Mouse (Mus musculus) thymus, adult 2 months (tissue): ENCODE results near the gene Tanc1. TPM values are rescaled to one million over a fixed set of nuclear protein-coding genes. Genes with fewer than 3 reads are reported as not detected.

Source experiments
- DNase-seq: peaks from one replicate; pipeline ENCODE4 v3.0.0; 2021
- H3K27ac ChIP-seq: fragments of 200-500 bp; 2 replicates; pipeline ENCODE4 v1.5.1; 2012; ENCODE audit warnings: low read length, control low read depth; ENCODE audit not compliant: control insufficient read depth, insufficient read depth
- H3K27me3 ChIP-seq: fragments of 200-500 bp; 2 replicates; pipeline ENCODE4 v1.6.1; 2012; ENCODE audit warnings: mild to moderate bottlenecking, low read length, moderate library complexity, mixed read lengths; ENCODE audit not compliant: control insufficient read depth, insufficient read depth
- H3K36me3 ChIP-seq: fragments of 200-500 bp; 2 replicates; pipeline ENCODE4 v1.6.1; 2012; ENCODE audit warnings: mild to moderate bottlenecking, low read length, moderate library complexity; ENCODE audit not compliant: control insufficient read depth, insufficient read depth
- H3K4me1 ChIP-seq: fragments of 200-500 bp; replicated peaks from 2 replicates; pipeline ENCODE4 v1.6.1; 2012; ENCODE audit warnings: low read length; ENCODE audit not compliant: control insufficient read depth, insufficient read depth
- H3K4me3 ChIP-seq: fragments of 200-500 bp; 2 replicates; pipeline ENCODE4 v1.5.1; 2012; ENCODE audit warnings: mild to moderate bottlenecking, low read length, control low read depth, moderate library complexity; ENCODE audit not compliant: control insufficient read depth, insufficient read depth
- CTCF ChIP-seq: fragments of 200-500 bp; IDR thresholded peaks from 2 replicates; pipeline ENCODE4 v1.5.1; 2012; ENCODE audit warnings: mild to moderate bottlenecking, control low read depth, low read length, moderate library complexity, borderline replicate concordance; ENCODE audit not compliant: control insufficient read depth, poor library complexity, insufficient read depth; ENCODE audit errors: extremely low read depth
- POLR2A ChIP-seq: fragments of 200-500 bp; IDR thresholded peaks from 2 replicates; pipeline ENCODE4 v1.6.1; 2012; ENCODE audit warnings: mild to moderate bottlenecking, low read length, control low read depth, moderate library complexity; ENCODE audit not compliant: control insufficient read depth, poor library complexity, insufficient read depth; ENCODE audit errors: extremely low read depth
- WGBS: fragments of 180-500 bp; shearing (Covaris S2); methylation state at CpG from one replicate; pipeline ENCODE4 v1.1.7; 2018; 5-methylcytosine and 5-hydroxymethylcytosine counted together
- polyA plus RNA-seq: library from polyadenylated mRNA; depleted of rRNA; stranded (reverse); fragments of >200 nt; gene quantifications from 2 replicates; pipeline ENCODE4 v1.2.3, GENCODE M21; 2012

Gene Tanc1
- polyA plus RNA-seq, 1 experiment = 7.3 TPM

DNA sequence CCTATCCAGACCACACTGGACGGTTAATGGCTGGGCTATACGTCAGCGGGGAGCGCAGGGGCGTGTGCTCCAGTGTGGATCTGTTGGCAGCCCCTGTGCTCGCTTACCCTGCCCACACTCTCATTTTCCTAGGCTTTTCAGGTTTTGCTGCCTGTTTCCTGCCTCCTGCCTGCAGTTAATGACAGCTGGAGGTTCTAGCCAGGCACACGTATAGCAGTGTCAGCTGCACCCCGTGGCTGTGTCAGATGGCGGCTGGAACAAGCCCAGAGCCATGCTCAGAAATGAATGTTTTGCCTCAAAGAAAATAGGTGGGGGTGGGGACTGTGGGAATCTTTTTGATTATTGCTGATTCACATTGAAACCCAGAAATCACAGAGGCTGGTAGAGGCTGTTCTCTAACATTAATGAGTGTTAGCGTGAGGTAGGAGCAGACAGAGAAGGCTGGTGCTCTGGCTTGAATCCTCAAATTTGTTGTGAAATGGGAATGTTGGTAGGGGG lies 124.6 kb downstream of the Tanc1 start:
- no peak for DNase-seq
- Histone ChIP-seq H3K4me3 (no peak overlapping the region), H3K4me1 (no peaks in the 10 kb centered on the region), H3K36me3 (no peaks in the 10 kb centered on the region), H3K27me3 (no peaks in the 10 kb centered on the region), H3K27ac (no peak overlapping the region)
- TF ChIP-seq POLR2A (no peak), CTCF (no peak)
- 76% methylated on average over 10 of the region's 10 CpGs for WGBS

DNA sequence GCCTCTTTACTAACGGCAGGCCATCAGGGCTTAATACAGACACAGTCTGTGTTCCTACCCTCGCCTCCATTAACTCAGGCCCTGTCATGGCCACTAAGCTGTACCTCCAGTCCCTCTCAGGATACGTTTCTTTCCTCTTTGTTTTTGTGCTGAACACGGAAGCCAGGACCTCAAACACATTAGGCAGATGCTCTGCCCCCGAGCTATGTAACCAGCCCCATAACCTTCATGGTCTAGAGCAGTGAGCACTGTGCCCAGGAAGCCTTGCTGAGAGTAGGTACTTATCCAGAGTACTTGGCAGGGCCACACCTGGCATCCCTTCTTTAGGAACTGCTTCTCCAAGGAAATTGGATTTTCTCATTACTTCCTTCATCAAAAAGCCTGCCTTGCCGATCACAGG lies 125.5 kb downstream of the Tanc1 start:
- Histone ChIP-seq H3K27ac (no peak overlapping the region), H3K36me3 (no peaks in the 10 kb centered on the region), H3K27me3 (no peaks in the 10 kb centered on the region), H3K4me3 (no peak overlapping the region), H3K4me1 (no peaks in the 10 kb centered on the region)
- no peak for DNase-seq
- TF ChIP-seq CTCF (no peak), POLR2A (no peak)
- WGBS = 95% methylated on average over 6 of the region's 6 CpGs

DNA sequence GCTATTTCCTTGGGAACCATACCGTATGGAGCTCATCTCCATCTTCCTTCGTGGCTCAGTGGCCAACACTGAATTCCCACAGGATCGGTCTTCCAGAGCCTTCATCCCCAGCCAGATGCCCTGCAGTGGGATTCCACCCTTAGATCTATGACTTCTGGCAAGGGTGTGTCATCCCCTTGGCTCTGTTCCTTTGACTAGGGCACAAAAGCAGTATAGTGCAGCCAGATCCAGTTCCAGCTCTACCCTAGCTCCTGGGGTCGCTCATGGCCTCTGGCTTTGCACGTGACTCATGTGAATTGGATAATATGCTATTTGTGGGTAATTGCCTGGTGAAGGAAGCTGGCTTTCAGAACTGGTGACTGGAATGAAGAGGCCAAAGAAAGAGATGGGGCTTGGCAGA lies 126.5 kb downstream of the Tanc1 start:
- WGBS = 90% methylated on average over 5 of the region's 5 CpGs
- H3K27me3 ChIP-seq = no peaks in the 10 kb centered on the region
- no peaks in the 10 kb centered on the region for H3K36me3 ChIP-seq
- H3K4me3 ChIP-seq = no peak overlapping the region
- no peak for TF ChIP-seq POLR2A
- no peak for TF ChIP-seq CTCF
- DNase-seq = no peak
- no peak overlapping the region for H3K27ac ChIP-seq
- no peaks in the 10 kb centered on the region for H3K4me1 ChIP-seq

DNA sequence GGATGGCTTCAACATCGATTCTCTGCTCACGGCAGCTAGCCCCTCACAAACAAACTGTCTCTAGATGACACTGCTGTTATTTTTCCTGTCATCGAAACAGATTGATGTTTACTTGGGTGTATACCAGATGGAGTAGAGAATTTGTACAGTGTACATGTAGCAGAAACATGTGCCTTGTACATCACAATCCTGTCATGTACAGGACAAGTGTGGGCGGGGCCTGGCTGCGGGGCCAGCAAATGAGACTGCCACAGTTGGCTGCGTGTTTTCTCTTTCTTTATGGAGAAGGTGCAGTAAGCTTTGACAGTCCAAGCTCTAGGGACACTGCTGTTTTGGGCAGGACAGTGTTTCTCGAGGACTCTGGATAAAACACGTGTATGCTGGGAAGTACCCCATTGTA lies 127.2 kb downstream of the Tanc1 start:
- no peaks in the 10 kb centered on the region for H3K36me3 ChIP-seq
- no peak overlapping the region for H3K4me3 ChIP-seq
- DNase-seq = no peak
- no peaks in the 10 kb centered on the region for H3K4me1 ChIP-seq
- TF ChIP-seq POLR2A (no peak), CTCF (no peak)
- H3K27me3 ChIP-seq = no peaks in the 10 kb centered on the region
- 96% methylated on average over 8 of the region's 8 CpGs for WGBS
- no peak overlapping the region for H3K27ac ChIP-seq

DNA sequence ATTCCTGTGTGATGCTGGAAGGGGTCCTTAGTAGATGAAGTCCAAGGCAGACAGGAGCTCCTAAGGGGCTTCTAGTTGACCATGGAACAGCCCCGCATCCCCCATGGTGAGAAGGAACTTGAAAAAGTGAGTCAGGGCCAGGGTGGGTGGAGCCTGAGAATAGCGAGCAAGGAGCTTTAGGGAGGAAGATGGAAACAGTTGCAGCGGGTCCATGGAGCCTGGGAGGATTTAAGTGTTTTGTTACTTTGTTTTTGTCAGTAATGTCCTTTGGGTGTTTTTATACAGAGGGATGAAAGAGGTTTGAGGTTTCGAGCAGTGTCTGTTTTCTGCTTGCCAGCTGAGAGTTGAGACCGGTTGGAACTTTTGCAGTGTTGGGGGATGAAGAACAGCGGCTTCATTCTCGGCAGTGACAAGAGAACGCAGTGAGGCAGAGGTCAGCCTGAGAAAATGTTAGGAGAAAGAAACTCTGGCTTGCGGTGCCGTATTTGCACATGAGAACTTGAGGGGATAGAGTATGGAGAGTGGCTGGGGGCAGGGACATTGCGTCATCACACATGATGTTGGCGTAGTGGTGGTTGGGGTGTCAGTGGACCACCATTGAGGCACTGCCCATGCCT lies 130.8 kb downstream of the Tanc1 start:
- H3K36me3 ChIP-seq = no peaks in the 10 kb centered on the region
- H3K4me3 ChIP-seq = no peak overlapping the region
- no peak for TF ChIP-seq CTCF
- no peak for TF ChIP-seq POLR2A
- peaks cover 4% of the 10 kb centered on the region for H3K4me1 ChIP-seq
- no peak for DNase-seq
- H3K27me3 ChIP-seq = no peaks in the 10 kb centered on the region
- WGBS = 93% methylated on average over 12 of the region's 12 CpGs
- no peak overlapping the region for H3K27ac ChIP-seq

DNA sequence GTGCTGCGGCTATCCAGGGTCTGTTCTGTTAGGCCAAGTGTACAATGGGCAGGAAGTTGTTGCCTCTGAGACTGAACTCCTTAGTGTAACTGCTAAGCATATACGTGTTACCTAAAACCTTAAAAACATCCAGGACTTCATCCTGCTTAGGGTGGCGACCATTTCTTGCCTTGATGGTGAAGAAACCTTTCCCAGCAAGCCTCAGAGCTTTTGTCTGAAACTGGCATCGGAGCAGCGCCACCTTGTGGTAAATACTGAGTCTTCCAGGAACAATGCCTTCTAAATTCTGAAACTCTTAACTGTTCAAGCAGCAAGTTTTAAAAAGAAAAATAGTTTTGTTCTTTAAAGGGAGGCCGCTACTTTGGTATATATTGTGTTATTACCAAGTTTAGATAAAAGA lies 133.6 kb downstream of the Tanc1 start:
- H3K27ac ChIP-seq = no peak overlapping the region
- 44% methylated on average over 6 of the region's 6 CpGs for WGBS
- TF ChIP-seq CTCF (no peak), POLR2A (no peak)
- no peaks in the 10 kb centered on the region for H3K27me3 ChIP-seq
- no peaks in the 10 kb centered on the region for H3K36me3 ChIP-seq
- no peak overlapping the region for H3K4me3 ChIP-seq
- H3K4me1 ChIP-seq = peaks cover 15% of the 10 kb centered on the region
- peak; percentile 46 for DNase-seq

DNA sequence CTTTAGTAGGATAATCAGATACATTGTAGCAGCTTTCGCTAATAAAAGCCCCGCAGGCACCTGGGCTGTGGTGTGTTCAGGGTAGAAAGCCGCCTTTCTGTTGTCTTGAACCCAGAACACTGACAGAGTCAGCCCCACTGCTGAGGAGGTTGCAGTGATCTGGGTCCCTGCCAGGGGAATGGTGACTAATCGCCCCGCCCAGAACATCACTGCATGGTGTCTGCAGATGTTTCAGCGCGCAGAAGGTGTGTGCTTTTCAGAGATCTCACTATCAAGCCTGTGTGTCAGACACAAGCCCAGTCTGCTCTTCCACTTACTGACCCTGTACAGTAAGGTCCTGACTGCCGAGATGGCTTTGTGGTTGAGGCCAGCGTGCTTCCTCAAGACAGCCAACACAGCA lies 134.2 kb downstream of the Tanc1 start:
- DNase-seq = no peak
- Histone ChIP-seq H3K4me3 (no peak overlapping the region), H3K36me3 (no peaks in the 10 kb centered on the region), H3K27ac (no peak overlapping the region), H3K4me1 (peaks cover 15% of the 10 kb centered on the region), H3K27me3 (no peaks in the 10 kb centered on the region)
- TF ChIP-seq POLR2A (no peak), CTCF (no peak)
- 78% methylated on average over 9 of the region's 9 CpGs for WGBS
